Mouse (Mus musculus): ENCODE results near the gene AA986860. TPM values are rescaled to one million over a fixed set of nuclear protein-coding genes. Genes with fewer than 3 reads are reported as not detected.

AA986860 gene
- 0.54 and 1.1 TPM in 2 replicates for polyA plus RNA-seq (2015; fragmentation: Nextera tagmentation; extraction: Ambion mirVana)

GRCm38 (mm10) chr1:130731741-130732337 is at the start of gene AA986860:
Gene AA986860, plus strand, starts transcription at chr1:130731976.

GRCm38 (mm10) chr1:130715561-130716217 is 16.1 kb upstream of the AA986860 start, which contains the start of gene Gm29427:
Gene Gm29427, minus strand, starts transcription at chr1:130715799.

GRCm38 (mm10) chr1:130717291-130717871 is 14.4 kb upstream of the AA986860 start, which contains the start of gene Yod1:
Gene Yod1, plus strand, starts transcription at chr1:130717327.

GRCm38 (mm10) chr1:130729153-130729552 is 2.6 kb upstream of the AA986860 start, which contains the start of gene Pfkfb2:
Gene Pfkfb2, minus strand, starts transcription at chr1:130729253.

Other genes starting within 250 kb of the AA986860 start
- gene Zp3r, start 102.4 kb upstream of the AA986860 start, polyA plus RNA-seq (2015; fragmentation: Nextera tagmentation; extraction: Ambion mirVana): not detected in 2 replicates
- gene C4bp, start 70.3 kb upstream of the AA986860 start, polyA plus RNA-seq (2015; fragmentation: Nextera tagmentation; extraction: Ambion mirVana): not detected in 2 replicates
- not detected in 2 replicates for gene Gm29427, start 16.2 kb upstream of the AA986860 start, polyA plus RNA-seq (2015; fragmentation: Nextera tagmentation; extraction: Ambion mirVana)
- 6.5 and 7.0 TPM in 2 replicates for gene Yod1, start 14.6 kb upstream of the AA986860 start, polyA plus RNA-seq (2015; fragmentation: Nextera tagmentation; extraction: Ambion mirVana)
- gene Pfkfb2, start 2.7 kb upstream of the AA986860 start, polyA plus RNA-seq (2015; fragmentation: Nextera tagmentation; extraction: Ambion mirVana): 2.9 and 3.2 TPM in 2 replicates
- not detected in 2 replicates for gene Fcamr, start 68.9 kb downstream of the AA986860 start, polyA plus RNA-seq (2015; fragmentation: Nextera tagmentation; extraction: Ambion mirVana)
- not detected in 2 replicates for gene Pigr, start 94.7 kb downstream of the AA986860 start, polyA plus RNA-seq (2015; fragmentation: Nextera tagmentation; extraction: Ambion mirVana)
- not detected in 2 replicates for gene Fcmr, start 133.7 kb downstream of the AA986860 start, polyA plus RNA-seq (2015; fragmentation: Nextera tagmentation; extraction: Ambion mirVana)
- not detected in 2 replicates for gene Il24, start 155.5 kb downstream of the AA986860 start, polyA plus RNA-seq (2015; fragmentation: Nextera tagmentation; extraction: Ambion mirVana)
- gene Il20, start 179.5 kb downstream of the AA986860 start, polyA plus RNA-seq (2015; fragmentation: Nextera tagmentation; extraction: Ambion mirVana): not detected in 2 replicates
- not detected in 2 replicates for gene Il19, start 208.1 kb downstream of the AA986860 start, polyA plus RNA-seq (2015; fragmentation: Nextera tagmentation; extraction: Ambion mirVana)